Mouse (Mus musculus) heart, adult 8-10 months (tissue): ENCODE results near the gene Shisa9. TPM values are rescaled to one million over a fixed set of nuclear protein-coding genes. Genes with fewer than 3 reads are reported as not detected.

Experiments
- DNase-seq: peaks from one replicate; pipeline ENCODE4 v3.0.0; 2022; ENCODE audit warnings: low spot score
- total RNA-seq, 4 experiments: library from RNA; stranded (reverse); gene quantifications; 2 replicates each; pipeline ENCODE4 v1.2.4; 2022

Gene Shisa9
- total RNA-seq, 4 experiments from 2014 or later, result 0.14 to 0.37 (median 0.19) TPM; not detected in 1

- DNase-seq, result no peak
These were observed 325.9 kb downstream of the Shisa9 start for GRCm38 (mm10) chr16:12309826-12310225.

GRCm38 (mm10) chr16:12315627-12316026 lies 331.7 kb downstream of the Shisa9 start:
- no peak for DNase-seq

Other genes starting within 250 kb of the Shisa9 start
- 10 to 100 TPM; 52.8 to 61.2 (median 58.2) TPM for gene Cpped1, start 74.7 kb upstream of the Shisa9 start, total RNA-seq